Mouse (Mus musculus) urinary bladder, adult 18-20 months (tissue): ENCODE measurements around the gene Kl.

Source experiments
- DNase-seq, 2 experiments: peaks; one replicate each; pipeline ENCODE4 v3.0.0; 2022; ENCODE audit warnings: low spot score in 2 of 2, mixed read lengths in 2 of 2

The Kl gene

DNA sequence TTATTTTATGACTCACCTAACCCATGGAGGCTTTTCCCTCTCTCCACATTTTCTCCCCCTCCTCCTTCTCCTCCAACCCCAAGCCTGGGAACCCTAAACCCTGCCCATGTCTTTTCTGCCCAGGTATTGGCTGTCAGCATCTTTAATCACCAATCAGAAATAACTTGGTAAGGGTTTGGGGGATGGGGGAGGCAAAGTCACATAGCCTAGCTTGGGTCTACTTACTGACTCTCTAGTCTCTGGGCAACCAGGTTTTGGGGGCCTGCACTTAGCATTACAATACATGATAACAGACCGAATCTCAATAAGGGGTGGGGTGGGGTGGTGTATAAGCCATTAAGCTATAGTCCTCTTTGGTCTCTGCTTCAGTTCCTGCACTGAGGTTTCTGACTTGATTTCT, 10.3 kb downstream of the Kl start:
- no peak for DNase-seq

DNA sequence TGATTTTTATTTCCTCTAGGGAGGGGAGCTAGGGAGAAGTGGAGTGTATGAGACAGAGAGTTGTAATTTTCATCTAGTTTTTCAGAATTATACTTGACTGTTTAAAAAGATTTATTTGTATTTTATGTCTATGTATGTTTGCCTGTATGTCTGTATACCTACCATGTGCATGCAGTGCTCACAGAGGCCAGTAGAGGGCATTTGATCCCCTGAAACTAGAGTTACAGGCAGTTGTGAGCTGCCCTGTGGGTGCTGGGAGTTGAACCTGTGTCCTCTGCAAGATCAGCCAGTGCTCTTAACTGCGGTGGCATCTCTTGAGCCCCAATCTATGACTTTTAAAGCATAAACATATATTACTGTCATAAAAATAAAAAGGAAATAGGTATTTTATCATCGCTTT, 15.5 kb downstream of the Kl start:
- DNase-seq, result no peak

GRCm38 (mm10) chr5:150970551-150970950, 18.1 kb downstream of the Kl start:
- no peak for DNase-seq

DNA sequence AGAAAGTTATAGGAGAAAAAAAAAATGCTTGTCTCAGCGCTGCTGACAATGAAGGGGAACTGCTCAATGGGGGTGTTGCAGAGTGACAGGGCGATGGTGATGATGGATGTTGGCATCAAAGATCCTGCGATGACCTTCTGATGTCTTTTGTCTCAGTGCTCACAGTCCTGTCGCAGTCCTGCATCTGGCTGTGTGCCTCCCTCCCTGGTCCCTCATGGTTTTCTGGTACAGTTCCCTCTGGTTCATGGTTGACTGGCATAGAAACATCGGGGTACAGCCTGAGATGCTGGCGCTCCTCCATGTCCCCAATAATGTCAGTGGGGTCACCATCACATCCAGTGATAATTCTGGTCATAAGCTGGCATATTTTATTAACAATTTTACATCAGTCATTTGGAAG, 18.7 kb downstream of the Kl start:
- no peak for DNase-seq

- no peak for DNase-seq
Measured at GRCm38 (mm10) chr5:150974226-150974625, 21.8 kb downstream of the Kl start.

DNA sequence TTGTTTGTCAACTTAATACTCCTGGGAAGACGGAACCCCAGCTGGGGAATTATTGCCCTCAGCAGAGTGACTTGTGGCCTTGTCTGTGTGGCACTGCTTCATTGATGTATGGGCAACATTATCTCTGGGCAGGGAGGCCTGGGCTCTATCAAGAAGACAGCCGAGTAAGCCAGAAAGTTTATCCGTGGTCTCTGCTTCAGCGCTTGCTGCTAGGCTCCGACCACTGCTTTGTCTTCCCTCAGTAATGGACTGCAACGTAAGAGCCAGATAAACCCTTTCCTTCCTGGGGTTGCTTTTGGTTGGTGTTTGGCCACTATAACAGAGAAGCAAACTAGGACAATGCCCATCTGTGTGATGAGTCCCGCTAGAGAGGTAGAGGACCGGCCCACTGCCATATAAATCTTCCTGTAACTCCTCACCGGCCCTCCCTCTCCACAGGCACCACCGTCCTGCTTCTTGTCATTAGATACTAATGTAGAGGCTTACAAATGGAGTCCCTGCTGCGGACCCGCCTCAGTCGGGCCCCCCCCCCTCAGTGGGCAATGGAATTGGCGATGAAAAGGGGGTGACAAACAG, 25.1 kb downstream of the Kl start:
- no peak for DNase-seq

- DNase-seq, result peak in 1 of 2 experiments; percentile 42
Measured at GRCm38 (mm10) chr5:150979341-150980136, 27.1 kb downstream of the Kl start.

DNA sequence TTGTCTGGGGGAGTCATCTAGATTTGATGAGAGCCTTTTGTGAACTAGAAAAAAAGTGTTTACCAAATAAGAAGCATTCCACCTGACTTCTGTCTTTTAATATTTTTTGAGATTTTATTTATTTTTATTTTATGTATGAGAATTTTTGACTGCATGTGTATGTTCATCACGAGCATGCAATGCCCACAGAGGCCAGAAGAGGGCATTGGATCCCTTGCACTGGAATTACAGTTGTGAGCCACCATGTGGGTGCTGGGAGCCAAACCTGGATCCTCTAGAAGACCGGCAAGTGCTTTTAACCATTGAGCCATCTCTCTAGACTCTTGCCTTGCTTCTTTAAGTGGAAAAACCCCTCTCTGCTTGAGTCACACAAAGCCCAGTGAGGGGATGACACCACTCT, 29.7 kb downstream of the Kl start:
- no peak for DNase-seq

DNA sequence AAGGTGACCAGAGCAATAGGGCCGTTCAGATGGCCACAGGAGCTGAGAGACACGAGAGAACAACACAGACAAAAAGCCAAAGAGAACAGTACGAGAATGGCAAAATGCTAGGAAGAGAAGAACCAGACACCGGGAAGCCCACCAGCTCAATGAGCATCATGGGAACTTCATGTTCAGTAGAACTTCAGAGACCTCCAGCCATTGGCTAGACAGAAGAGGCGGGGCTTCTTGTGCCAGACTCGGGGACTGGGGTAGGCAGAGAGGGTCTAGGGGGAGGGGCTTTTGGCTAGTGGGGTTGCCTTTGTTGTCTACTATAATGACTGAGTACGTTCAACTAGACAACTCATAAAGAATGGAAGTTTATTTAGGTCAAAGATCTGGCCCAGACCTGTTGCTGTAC, 41.7 kb downstream of the Kl start:
- DNase-seq, result no peak

DNA sequence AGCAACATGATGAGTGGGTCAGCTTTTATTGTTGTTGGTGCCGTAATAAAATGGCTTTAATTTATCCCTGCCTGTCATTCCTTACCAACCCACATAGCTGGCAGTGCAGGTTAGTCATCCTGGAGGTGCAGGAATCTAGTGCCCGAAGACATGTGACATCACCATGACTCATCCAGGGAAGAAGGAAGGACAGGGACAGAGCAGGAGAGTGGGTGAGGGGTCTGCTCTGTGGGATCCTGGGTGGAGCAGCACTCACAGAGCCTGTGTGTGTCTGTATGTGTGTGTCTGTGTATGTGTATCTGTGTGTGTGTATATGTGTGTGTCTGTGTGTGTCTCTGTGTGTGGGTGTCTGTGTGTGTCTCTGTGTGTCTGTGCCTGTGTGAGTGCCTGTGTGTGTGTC, 44.2 kb downstream of the Kl start:
- DNase-seq, result no peak

- no peak for DNase-seq
Measured at GRCm38 (mm10) chr5:151001111-151001510, 48.7 kb downstream of the Kl start.

DNA sequence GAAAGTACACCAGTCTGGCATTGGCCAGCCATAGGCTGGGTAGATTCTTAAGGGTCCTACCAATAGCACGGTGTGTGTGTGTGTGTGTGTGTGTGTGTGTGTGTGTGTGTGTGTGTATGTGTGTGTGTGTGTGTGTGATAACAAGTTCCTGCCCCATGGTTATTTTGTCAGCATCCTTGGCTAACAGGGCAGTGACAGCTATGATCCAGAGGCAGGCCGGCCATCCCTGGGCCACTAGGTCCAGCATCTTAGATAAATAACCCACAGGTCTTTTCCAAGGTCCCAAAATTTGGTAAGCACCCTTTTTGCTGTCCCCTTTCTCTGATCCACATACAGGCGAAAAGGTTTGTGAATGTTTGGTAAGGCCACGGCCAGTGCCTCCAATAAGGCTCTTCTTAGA, 49.6 kb downstream of the Kl start:
- DNase-seq, result no peak

DNA sequence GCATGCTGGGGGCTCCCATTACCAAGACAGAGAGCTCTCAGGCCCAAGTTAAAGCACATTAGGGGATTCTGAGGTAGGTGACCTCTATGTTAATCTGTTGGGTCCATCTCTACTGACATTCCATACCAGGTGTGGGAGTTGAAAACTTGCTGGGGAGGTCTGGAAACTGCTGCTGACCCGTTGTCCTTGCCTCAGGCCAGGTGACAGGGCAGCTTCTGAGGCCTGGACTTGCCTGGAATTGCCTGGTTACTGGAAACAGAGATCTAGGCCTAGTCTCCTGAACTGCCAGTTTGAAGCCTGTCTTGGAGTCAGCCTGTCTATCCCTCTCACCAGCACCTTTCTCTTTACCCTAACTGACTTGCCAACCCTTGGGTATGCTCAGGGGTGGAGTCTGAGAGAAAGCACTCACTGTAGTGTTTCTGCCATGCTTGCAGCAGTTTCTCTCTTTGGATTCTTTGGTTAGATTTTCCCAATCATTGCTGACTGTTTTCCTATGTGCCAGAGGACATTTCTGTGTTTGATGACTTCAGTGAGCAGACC, 51.9 kb downstream of the Kl start:
- no peak for DNase-seq

GRCm38 (mm10) chr5:151018450-151018849, 66.0 kb downstream of the Kl start:
- DNase-seq, result no peak

- no peak for DNase-seq
Measured at GRCm38 (mm10) chr5:151018959-151019358, 66.6 kb downstream of the Kl start.

- DNase-seq, result no peak
Measured at GRCm38 (mm10) chr5:151020031-151020820, 67.8 kb downstream of the Kl start.

- no peak for DNase-seq
Measured at GRCm38 (mm10) chr5:151020831-151021230, 68.4 kb downstream of the Kl start.

DNA sequence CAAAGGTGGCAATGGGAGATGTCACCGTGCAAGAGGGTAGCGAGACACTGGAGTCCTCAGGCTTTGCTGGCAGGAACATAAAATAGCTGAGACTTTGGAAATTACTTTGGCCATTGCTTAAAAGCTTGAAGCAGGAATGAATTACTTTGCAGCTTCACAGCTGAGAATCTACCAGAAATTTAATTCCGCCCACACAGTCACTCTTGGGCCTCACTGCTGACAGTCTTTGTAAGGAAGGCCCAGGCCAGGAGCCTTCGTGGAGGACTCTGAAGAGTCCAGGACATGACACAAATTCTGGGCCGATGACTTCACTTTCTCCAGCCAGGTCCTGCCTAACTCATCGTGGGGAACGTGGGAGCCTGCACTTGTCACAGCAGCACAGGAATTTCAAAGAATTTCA, 69.6 kb downstream of the Kl start:
- DNase-seq, result no peak

DNA sequence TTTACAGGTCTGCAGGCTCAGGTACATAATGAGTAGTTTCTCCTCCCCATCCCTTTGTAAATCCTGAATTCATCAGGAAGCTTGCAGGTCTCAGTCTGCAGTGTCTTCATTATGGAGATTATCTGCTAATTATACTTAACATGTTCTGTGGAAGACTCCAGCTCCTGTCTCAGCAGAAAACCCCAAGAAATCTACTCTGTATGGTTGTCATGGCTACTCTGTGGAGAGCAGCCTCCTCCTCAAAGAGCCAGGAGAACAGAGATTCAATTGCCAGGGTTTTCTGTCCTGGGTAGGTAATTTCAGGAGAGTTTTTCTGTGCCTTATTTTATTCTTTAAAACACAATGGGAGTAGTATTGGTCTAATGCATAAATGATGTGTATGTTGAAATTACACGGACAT, 70.5 kb downstream of the Kl start:
- DNase-seq, result no peak

- DNase-seq, result no peak
Measured at GRCm38 (mm10) chr5:151023461-151023860, 71.1 kb downstream of the Kl start.

- DNase-seq, result no peak
Measured at GRCm38 (mm10) chr5:151024483-151024882, 72.1 kb downstream of the Kl start.

DNA sequence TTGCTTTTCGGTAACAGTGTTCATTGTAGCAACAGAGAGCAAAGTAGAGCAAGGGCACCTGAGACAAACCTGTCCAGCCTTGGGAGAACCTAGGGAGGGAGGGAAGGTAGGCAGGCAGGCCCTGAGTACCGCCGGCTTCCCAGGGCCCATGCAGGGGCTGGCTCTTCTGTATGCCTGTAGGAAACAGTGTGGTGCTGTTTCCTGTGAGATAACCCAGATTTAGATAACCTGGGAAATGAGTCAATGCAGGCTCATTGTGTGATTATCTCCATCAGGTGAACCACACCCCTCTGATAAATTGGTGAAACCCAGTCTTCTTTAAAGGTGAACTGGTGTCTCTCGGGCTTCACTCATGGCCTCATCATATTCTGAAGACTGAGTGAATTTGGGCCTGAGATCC, 73.7 kb downstream of the Kl start:
- no peak for DNase-seq

- no peak for DNase-seq
Measured at GRCm38 (mm10) chr5:151027171-151027570, 74.8 kb downstream of the Kl start.
